26 mouse cellular contexts compared by ENCODE assay signal in the genomic region with DNA sequence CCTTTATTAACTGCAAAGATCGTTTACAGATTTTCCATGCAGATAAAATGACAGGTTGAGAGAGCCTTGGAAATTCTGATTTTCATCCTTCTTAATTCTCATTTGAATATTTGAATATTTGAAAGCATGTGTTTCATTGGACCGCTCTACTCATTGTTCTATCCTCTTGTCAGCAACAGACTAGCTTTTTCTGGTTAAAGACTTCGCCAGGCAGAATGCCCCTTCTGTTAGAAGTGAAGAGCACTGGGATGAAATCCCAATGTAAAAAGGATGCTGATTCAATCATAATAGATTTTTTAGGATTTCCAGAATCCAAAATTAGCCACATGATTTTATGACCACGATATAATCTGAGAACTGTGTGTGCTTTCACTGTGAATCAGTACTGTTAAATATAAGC.
"Had no signal": no experiment of that assay in that cellular context is flagged by ENCODE, and none has a peak within 500 bp of the region (broad histone marks: within the 10 kb centered on the region; RNA-seq: fewer than 3 reads in every experiment).

No protein-coding gene starts in this region.

- H3K27me3 ChIP-seq: embryonic facial prominence, embryonic 12.5 days; embryonic facial prominence, embryonic 13.5 days; embryonic facial prominence, embryonic 15.5 days; forebrain, embryonic 12.5 days; forebrain, embryonic 13.5 days; forebrain, embryonic 15.5 days had no signal

- H3K27ac ChIP-seq: embryonic facial prominence, embryonic 10.5 days; embryonic facial prominence, embryonic 12.5 days; embryonic facial prominence, embryonic 13.5 days; embryonic facial prominence, embryonic 15.5 days; forebrain, embryonic 10.5 days; forebrain, embryonic 12.5 days; forebrain, embryonic 13.5 days; forebrain, embryonic 15.5 days; gastrocnemius, adult 2 months; heart, adult 2 months; heart, embryonic 10.5 days had no signal

- H3K4me2 ChIP-seq: embryonic facial prominence, embryonic 12.5 days; embryonic facial prominence, embryonic 13.5 days; embryonic facial prominence, embryonic 15.5 days; forebrain, embryonic 12.5 days; forebrain, embryonic 13.5 days; forebrain, embryonic 15.5 days had no signal

- H3K9ac ChIP-seq: embryonic facial prominence, embryonic 12.5 days; embryonic facial prominence, embryonic 13.5 days; embryonic facial prominence, embryonic 15.5 days; forebrain, embryonic 12.5 days; forebrain, embryonic 13.5 days; forebrain, embryonic 15.5 days had no signal

- H3K4me1 ChIP-seq: embryonic facial prominence, embryonic 13.5 days; embryonic facial prominence, embryonic 15.5 days; forebrain, embryonic 10.5 days; forebrain, embryonic 12.5 days; forebrain, embryonic 13.5 days; heart, embryonic 10.5 days had no signal

- H3K36me3 ChIP-seq: embryonic facial prominence, embryonic 10.5 days; embryonic facial prominence, embryonic 12.5 days; embryonic facial prominence, embryonic 13.5 days; embryonic facial prominence, embryonic 15.5 days; forebrain, embryonic 10.5 days; forebrain, embryonic 12.5 days; forebrain, embryonic 15.5 days; heart, embryonic 10.5 days had no signal

- H3K4me3 ChIP-seq: embryonic facial prominence, embryonic 10.5 days; embryonic facial prominence, embryonic 12.5 days; embryonic facial prominence, embryonic 13.5 days; embryonic facial prominence, embryonic 15.5 days; erythroblast, embryonic 14.5 days; forebrain, embryonic 10.5 days; forebrain, embryonic 12.5 days; forebrain, embryonic 13.5 days; forebrain, embryonic 15.5 days; gastrocnemius, adult 2 months; heart, adult 2 months; heart, embryonic 10.5 days had no signal

- H3K9me3 ChIP-seq: embryonic facial prominence, embryonic 10.5 days; embryonic facial prominence, embryonic 12.5 days; embryonic facial prominence, embryonic 15.5 days; forebrain, embryonic 10.5 days; forebrain, embryonic 12.5 days; forebrain, embryonic 13.5 days; forebrain, embryonic 15.5 days; heart, embryonic 10.5 days had no signal

- ATAC-seq: forebrain, embryonic 13.5 days; forebrain, embryonic 14.5 days; forebrain, embryonic 15.5 days had no signal

- DNase-seq: cerebellum, adult 2 months; cerebellum, adult 8-10 months; cerebellum, adult 9-10 months; cerebellum, adult 9-11 months; cerebellum, postnatal 10 days; cerebellum, postnatal 14 days; cerebellum, postnatal 25 days; cerebellum, postnatal 36 days; gastrocnemius, adult 2 months; gastrocnemius, postnatal 10 days; gastrocnemius, postnatal 14 days; gastrocnemius, postnatal 25 days; gastrocnemius, postnatal 36 days; heart, adult 18-20 months; heart, adult 2 months had no signal
